Mouse (Mus musculus) kidney, adult 2 months (tissue): ENCODE data around the gene Adamts14.

ENCODE experiments used
- CTCF ChIP-seq: fragments of 200-500 bp; conservative IDR thresholded peaks from 2 replicates; pipeline ENCODE4 v1.5.1; 2011; ENCODE audit warnings: low read depth, mild to moderate bottlenecking, control low read depth, low read length, moderate library complexity, mixed read lengths; ENCODE audit not compliant: insufficient read depth, insufficient read length
- POLR2A ChIP-seq: fragments of 200-500 bp; IDR thresholded peaks from one replicate; pipeline ENCODE4 v1.6.1; 2011; ENCODE audit warnings: low read depth, low read length, control low read depth

- TF ChIP-seq POLR2A (no peak), CTCF (no peak)
These were observed 11.1 kb upstream of the Adamts14 start for GRCm38 (mm10) chr10:61284309-61284708.
